Mouse (Mus musculus) heart, embryonic 12.5 days (tissue): ENCODE measurements around the gene Rb1. TPM values are rescaled to one million over a fixed set of nuclear protein-coding genes. Genes with fewer than 3 reads are reported as not detected.
A peak's percentile ranks its signal among the peaks of the same experiment; 100 is the strongest.

Experiments
- ATAC-seq: fragments of 200-750 bp; cut with Nextera tagmentation; 2 replicates; pipeline ENCODE4 v1.8.0; 2017; ENCODE audit warnings: moderate TSS enrichment, moderate library complexity; ENCODE audit not compliant: insufficient number of reproducible peaks, low FRiP score
- H3K27ac ChIP-seq: fragments of 300-500 bp; sonication (generic); 2 replicates; pipeline ENCODE4 v1.5.1; 2016; ENCODE audit warnings: mild to moderate bottlenecking, moderate library complexity; ENCODE audit not compliant: poor library complexity, severe bottlenecking
- H3K27me3 ChIP-seq: fragments of 300-500 bp; sonication (generic); replicated peaks from 2 replicates; pipeline ENCODE4 v1.6.1; 2016; ENCODE audit warnings: mild to moderate bottlenecking, moderate library complexity
- H3K36me3 ChIP-seq: fragments of 300-500 bp; sonication (generic); 2 replicates; pipeline ENCODE4 v1.6.1; 2016; ENCODE audit warnings: mild to moderate bottlenecking, moderate library complexity
- H3K4me1 ChIP-seq: fragments of 300-500 bp; sonication (generic); replicated peaks from 2 replicates; pipeline ENCODE4 v1.6.1; 2016; ENCODE audit warnings: mild to moderate bottlenecking
- H3K4me2 ChIP-seq: fragments of 300-500 bp; sonication (generic); 2 replicates; pipeline ENCODE4 v1.6.1; 2016; ENCODE audit warnings: mild to moderate bottlenecking, moderate library complexity
- H3K4me3 ChIP-seq: fragments of 300-500 bp; sonication (generic); 2 replicates; pipeline ENCODE4 v1.5.1; 2016; ENCODE audit warnings: mild to moderate bottlenecking
- H3K9ac ChIP-seq: fragments of 300-500 bp; sonication (generic); 2 replicates; pipeline ENCODE4 v1.6.1; 2016; ENCODE audit warnings: mild to moderate bottlenecking, moderate library complexity
- H3K9me3 ChIP-seq: fragments of 300-500 bp; sonication (generic); replicated peaks from 2 replicates; pipeline ENCODE4 v1.6.1; 2016; ENCODE audit warnings: mild to moderate bottlenecking, moderate library complexity
- WGBS: fragments of 180-500 bp; shearing (Covaris S2); methylation state at CpG from one replicate; pipeline ENCODE4 v1.1.7; 2016; 5-methylcytosine and 5-hydroxymethylcytosine counted together
- polyA plus RNA-seq: library from polyadenylated mRNA; unstranded; fragments of >200 nt; fragmentation: Nextera tagmentation; extraction: Ambion mirVana; gene quantifications from 2 replicates; pipeline ENCODE4 v1.2.1, GENCODE M21; 2016

Gene Rb1
- polyA plus RNA-seq, 1 experiment from 2014 or later = 18.1 TPM

GRCm38 (mm10) chr14:73174091-73174995, 151.3 kb downstream of the Rb1 start:
- no peak overlapping the region for H3K9ac ChIP-seq
- peak overlapping the region; percentile 53 for H3K27ac ChIP-seq
- H3K4me3 ChIP-seq = no peak overlapping the region
- WGBS = 63% methylated on average over 7 of the region's 7 CpGs
- H3K4me1 ChIP-seq = peaks cover 24% of the 10 kb centered on the region
- H3K9me3 ChIP-seq = no peaks in the 10 kb centered on the region
- no peak for ATAC-seq
- peaks cover 72% of the 10 kb centered on the region for H3K36me3 ChIP-seq
- no peaks in the 10 kb centered on the region for H3K27me3 ChIP-seq
- no peak overlapping the region for H3K4me2 ChIP-seq

- H3K9me3 ChIP-seq = no peaks in the 10 kb centered on the region
- peaks cover 71% of the 10 kb centered on the region for H3K36me3 ChIP-seq
- H3K9ac ChIP-seq = no peak overlapping the region
- 86% methylated on average over 11 of the region's 11 CpGs for WGBS
- peaks cover 23% of the 10 kb centered on the region for H3K4me1 ChIP-seq
- no peak overlapping the region for H3K4me3 ChIP-seq
- no peaks in the 10 kb centered on the region for H3K27me3 ChIP-seq
- H3K27ac ChIP-seq = no peak overlapping the region
- no peak for ATAC-seq
- H3K4me2 ChIP-seq = no peak overlapping the region
These were observed 152.0 kb downstream of the Rb1 start for GRCm38 (mm10) chr14:73173662-73174061.

DNA sequence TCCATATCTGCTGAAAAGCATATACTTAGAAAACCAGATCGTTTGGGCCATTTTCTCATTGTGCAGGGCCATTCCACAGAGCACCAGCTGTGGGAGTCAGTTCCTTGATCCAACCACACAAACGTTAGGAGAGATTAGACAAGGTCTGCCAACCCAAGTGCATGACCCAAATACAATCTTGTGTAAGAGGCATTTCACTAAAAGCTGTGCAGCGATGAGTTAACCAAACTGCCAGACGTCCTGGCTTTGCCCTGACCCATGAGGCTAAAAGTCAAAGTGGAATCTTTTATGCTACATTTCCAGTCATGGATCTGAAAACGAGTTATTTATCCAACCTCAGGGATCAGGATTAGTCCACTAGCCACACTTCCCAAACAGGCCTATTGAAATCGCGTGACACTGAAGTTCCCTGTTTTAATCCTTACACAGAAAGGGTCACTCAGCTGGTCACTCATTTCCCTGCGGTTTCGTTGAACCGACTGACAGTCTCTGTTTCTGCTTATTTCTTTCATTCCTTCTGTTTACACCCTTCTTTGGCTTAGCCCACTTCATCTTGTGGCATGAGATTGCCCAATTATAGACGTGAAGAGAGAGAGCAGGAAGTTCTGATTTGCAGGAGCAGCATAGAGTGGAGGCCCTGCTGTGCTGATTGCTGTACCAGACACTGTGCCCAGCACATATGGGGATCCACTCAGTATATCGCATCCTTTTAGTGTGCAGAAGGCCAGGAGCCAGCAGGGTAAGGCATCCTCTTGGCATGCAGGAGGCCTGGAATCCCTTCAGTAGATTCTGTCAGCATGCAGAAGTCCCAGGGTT, 153.2 kb downstream of the Rb1 start:
- no peak overlapping the region for H3K4me3 ChIP-seq
- 81% methylated on average over 12 of the region's 12 CpGs for WGBS
- H3K36me3 ChIP-seq = peaks cover 73% of the 10 kb centered on the region
- H3K27ac ChIP-seq = no peak overlapping the region
- H3K9me3 ChIP-seq = no peaks in the 10 kb centered on the region
- H3K9ac ChIP-seq = no peak overlapping the region
- H3K27me3 ChIP-seq = no peaks in the 10 kb centered on the region
- H3K4me2 ChIP-seq = no peak overlapping the region
- H3K4me1 ChIP-seq = peaks cover 23% of the 10 kb centered on the region
- ATAC-seq = no peak

DNA sequence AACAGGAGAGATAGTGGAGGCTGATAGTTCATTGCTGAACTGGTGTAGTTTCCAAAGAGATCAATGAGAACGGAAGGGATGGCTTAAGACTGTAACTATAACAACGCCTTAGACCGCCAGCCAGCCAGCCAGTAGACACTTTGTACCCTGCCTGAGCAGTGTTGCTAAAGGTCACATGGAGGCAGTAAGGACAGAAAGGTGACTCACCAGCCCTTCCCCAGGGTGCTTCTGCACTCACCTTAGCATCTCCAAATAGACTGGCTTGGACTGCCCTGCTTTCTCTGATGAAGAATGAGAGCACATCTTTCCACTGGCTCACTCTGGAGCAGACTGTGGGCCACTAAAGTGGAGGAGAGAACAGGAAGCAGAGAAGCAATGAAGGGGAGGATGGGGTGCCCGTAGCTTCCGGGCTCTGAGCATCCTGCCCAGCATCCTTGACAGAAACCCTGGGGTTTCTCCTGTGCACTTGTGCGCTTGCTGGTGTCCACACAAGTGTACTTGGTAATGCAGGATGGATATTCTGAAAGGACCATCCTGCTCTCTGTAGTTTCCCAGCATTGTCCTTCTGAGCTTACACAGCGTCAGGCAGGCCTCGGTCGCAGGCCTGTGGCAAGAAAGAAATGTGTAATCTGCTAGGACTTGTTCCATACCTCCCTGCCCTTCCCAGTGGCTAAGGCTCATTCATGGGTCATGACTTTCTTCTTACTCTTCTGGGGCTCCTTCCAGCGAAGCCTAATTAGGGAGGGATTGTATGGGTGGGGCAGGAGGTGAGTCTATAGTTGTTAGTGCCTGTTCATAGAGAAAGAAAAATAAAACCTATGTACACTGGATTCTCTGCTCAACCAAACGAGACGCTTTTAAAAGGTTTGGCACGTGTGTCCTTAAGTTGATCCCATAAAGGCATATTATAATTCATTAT, 155.4 kb downstream of the Rb1 start:
- Histone ChIP-seq H3K9ac (no peak overlapping the region), H3K4me1 (peaks cover 15% of the 10 kb centered on the region), H3K36me3 (peaks cover 74% of the 10 kb centered on the region), H3K4me3 (no peak overlapping the region), H3K4me2 (no peak overlapping the region), H3K27me3 (no peaks in the 10 kb centered on the region), H3K9me3 (no peaks in the 10 kb centered on the region), H3K27ac (no peak overlapping the region)
- ATAC-seq = no peak
- WGBS = 89% methylated on average over 13 of the region's 13 CpGs

GRCm38 (mm10) chr14:73168605-73169004, 157.0 kb downstream of the Rb1 start:
- peaks cover 1% of the 10 kb centered on the region for H3K4me1 ChIP-seq
- no peaks in the 10 kb centered on the region for H3K27me3 ChIP-seq
- H3K4me2 ChIP-seq = no peak overlapping the region
- H3K27ac ChIP-seq = no peak overlapping the region
- no peak overlapping the region for H3K4me3 ChIP-seq
- H3K9me3 ChIP-seq = no peaks in the 10 kb centered on the region
- 92% methylated on average over 6 of the region's 6 CpGs for WGBS
- peaks cover 81% of the 10 kb centered on the region for H3K36me3 ChIP-seq
- no peak for ATAC-seq
- H3K9ac ChIP-seq = no peak overlapping the region

DNA sequence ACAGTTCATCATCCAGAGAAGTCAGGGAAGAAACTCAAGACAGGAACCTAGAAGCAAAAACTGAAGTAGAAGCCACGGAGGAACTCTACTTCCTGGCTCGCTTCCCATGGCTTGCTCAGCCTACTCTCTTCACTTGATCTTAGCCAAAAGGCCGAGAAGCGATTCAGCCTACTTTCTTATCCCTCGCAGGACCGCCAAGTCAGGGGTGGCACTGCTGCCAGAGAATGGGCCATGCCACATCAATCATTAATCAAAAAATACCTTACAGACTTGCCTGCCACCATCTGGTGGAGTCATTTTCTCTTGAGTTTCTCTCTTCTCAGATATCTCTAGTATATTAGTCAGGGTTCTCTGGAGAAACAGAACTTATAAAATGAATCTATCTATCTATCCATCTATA, 160.5 kb downstream of the Rb1 start:
- 92% methylated on average over 6 of the region's 6 CpGs for WGBS
- Histone ChIP-seq H3K4me3 (no peak overlapping the region), H3K36me3 (peaks cover 86% of the 10 kb centered on the region)

GRCm38 (mm10) chr14:73163363-73163998, 162.1 kb downstream of the Rb1 start:
- no peak overlapping the region for H3K27ac ChIP-seq
- no peak for ATAC-seq
- no peak overlapping the region for H3K9ac ChIP-seq
- 82% methylated on average over 10 of the region's 10 CpGs for WGBS
- H3K36me3 ChIP-seq = peaks cover 86% of the 10 kb centered on the region
- H3K27me3 ChIP-seq = no peaks in the 10 kb centered on the region
- no peak overlapping the region for H3K4me2 ChIP-seq
- no peaks in the 10 kb centered on the region for H3K4me1 ChIP-seq
- H3K4me3 ChIP-seq = no peak overlapping the region
- no peaks in the 10 kb centered on the region for H3K9me3 ChIP-seq

More for the DNA sequence above, 160.5 kb downstream of the Rb1 start:
- Histone ChIP-seq H3K4me2 (no peak overlapping the region), H3K27ac (no peak overlapping the region), H3K4me1 (no peaks in the 10 kb centered on the region), H3K27me3 (no peaks in the 10 kb centered on the region), H3K9ac (no peak overlapping the region), H3K9me3 (no peaks in the 10 kb centered on the region)
- ATAC-seq = no peak

DNA sequence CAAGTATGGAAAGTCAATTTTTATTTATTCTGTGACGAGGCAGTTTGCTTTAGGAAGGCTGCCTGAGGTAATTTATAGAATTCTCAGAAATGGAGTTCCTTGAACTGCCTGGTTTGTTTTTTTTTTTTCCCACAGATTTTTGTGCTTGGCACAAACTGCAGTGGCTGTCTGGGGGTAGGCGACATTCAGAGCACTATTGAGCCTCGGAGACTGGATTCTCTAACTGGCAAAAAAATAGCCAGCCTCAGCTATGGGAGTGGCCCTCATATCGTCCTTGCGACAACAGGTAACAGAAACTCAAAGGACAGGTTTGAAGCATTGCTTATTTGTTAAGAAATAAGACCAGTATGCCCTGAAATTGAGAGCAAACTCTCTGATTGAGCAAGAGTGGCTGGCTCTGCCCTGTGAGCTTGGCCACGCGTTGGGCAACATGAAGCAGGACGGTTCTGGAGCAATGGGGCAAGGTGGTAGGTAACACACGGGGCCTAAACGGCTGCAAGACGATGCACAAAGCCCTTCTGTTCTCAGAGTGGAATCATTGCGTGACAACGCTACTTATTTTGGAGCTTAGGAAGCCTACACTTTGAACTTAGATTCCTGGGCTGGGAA, 163.3 kb downstream of the Rb1 start:
- Histone ChIP-seq H3K4me3 (no peak overlapping the region), H3K9me3 (no peaks in the 10 kb centered on the region)

GRCm38 (mm10) chr14:73161303-73161702, 164.3 kb downstream of the Rb1 start:
- H3K27me3 ChIP-seq = no peaks in the 10 kb centered on the region
- no peak overlapping the region for H3K27ac ChIP-seq
- H3K4me3 ChIP-seq = no peak overlapping the region
- no peak overlapping the region for H3K9ac ChIP-seq
- no peaks in the 10 kb centered on the region for H3K4me1 ChIP-seq
- H3K4me2 ChIP-seq = no peak overlapping the region
- WGBS = 81% methylated on average over 5 of the region's 5 CpGs
- ATAC-seq = no peak
- no peaks in the 10 kb centered on the region for H3K9me3 ChIP-seq
- H3K36me3 ChIP-seq = peaks cover 84% of the 10 kb centered on the region

More for the DNA sequence above, 163.3 kb downstream of the Rb1 start:
- Histone ChIP-seq H3K27ac (no peak overlapping the region), H3K36me3 (peaks cover 81% of the 10 kb centered on the region), H3K27me3 (no peaks in the 10 kb centered on the region), H3K9ac (no peak overlapping the region), H3K4me1 (no peaks in the 10 kb centered on the region), H3K4me2 (no peak overlapping the region)
- WGBS = 87% methylated on average over 13 of the region's 13 CpGs
- no peak for ATAC-seq

DNA sequence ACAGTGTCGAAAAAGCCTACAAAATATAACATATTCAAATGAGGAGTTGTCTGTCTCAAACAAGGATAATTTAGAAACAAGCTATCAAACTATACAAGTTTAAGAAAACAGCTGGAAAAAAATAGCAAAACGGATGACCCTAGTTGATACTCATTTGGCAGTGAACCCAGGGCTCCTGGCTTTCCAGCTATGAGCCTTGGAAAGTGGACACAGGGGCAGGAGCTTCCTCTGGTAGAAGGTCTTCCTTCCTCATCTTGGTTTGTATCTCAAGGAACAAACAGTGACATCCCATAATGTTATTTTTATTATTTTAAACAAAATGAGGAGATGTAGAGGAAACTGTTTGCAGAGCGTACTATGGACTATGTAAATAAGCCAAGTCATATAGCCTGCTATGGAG, 177.5 kb downstream of the Rb1 start:
- Histone ChIP-seq H3K4me1 (peaks cover 11% of the 10 kb centered on the region), H3K4me2 (no peak overlapping the region), H3K27me3 (no peaks in the 10 kb centered on the region), H3K4me3 (no peak overlapping the region), H3K9ac (no peak overlapping the region), H3K36me3 (peaks cover 19% of the 10 kb centered on the region), H3K27ac (no peak overlapping the region), H3K9me3 (no peaks in the 10 kb centered on the region)
- ATAC-seq = no peak
- 90% methylated on average over 3 of the region's 3 CpGs for WGBS
